Mouse (Mus musculus) CH12.LX (cell line): ENCODE measurements around the gene Tmem206.

Source experiments
- CTCF ChIP-seq, 2 experiments: IDR thresholded peaks in 1 of 2; conservative IDR thresholded peaks in 1 of 2; 2 replicates each; pipeline ENCODE4 v1.5.1; 2011 to 2012; ENCODE audit warnings: low read depth in 2 of 2, low read length in 2 of 2, improper control_type of control experiment in 1 of 2, inconsistent platforms in 1 of 2, mild to moderate bottlenecking in 1 of 2, moderate library complexity in 1 of 2
- EP300 ChIP-seq: IDR thresholded peaks from 2 replicates; pipeline ENCODE4 v1.6.1; 2011; ENCODE audit warnings: low read length, improper control_type of control experiment
- KAT2A ChIP-seq: IDR thresholded peaks from 2 replicates; pipeline ENCODE4 v1.6.1; 2012; ENCODE audit warnings: low read length, improper control_type of control experiment, inconsistent platforms; ENCODE audit not compliant: insufficient replicate concordance
- MYC ChIP-seq: IDR thresholded peaks from 2 replicates; pipeline ENCODE4 v1.6.1; 2011; ENCODE audit warnings: low read depth, mild to moderate bottlenecking, improper control_type of control experiment, low read length
- POLR2A ChIP-seq: IDR thresholded peaks from 2 replicates; pipeline ENCODE4 v1.6.1; 2011; ENCODE audit warnings: low read depth, mild to moderate bottlenecking, improper control_type of control experiment, low read length

DNA sequence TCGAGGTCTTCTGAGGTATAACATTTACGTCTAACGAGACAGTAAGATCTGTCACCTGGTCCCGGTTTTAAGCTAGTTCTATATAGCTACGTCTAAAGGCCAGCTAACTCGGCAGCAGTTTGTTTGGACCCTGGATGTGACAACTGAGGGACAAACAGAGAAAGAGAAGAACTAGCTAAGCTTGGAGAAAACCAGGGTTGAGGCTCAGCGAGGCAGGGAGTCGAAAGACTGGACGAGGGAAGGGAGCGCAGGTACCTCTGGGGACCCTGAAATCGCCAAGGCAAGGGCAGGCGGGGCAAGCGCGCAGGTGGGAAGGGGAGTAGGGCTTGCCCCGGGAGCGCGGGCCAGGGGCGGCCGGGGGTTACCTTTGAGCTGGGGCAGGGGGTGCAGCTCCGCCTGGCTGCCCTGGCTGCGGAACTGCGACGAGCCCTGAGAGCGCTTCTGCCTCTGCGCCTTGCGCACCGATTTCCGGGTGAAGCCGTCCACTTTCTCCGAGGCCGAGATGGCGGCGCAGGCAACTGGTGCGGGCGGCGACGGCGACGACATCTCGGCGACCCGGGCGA is 70.2 kb downstream of the Tmem206 start:
- TF ChIP-seq EP300, result no peak
- no peak for TF ChIP-seq MYC
- TF ChIP-seq CTCF (conservative IDR thresholded peaks at IDR 0.05 in 1 of 2, IDR thresholded peaks at IDR 0.05 in 1 of 2; ENCODE audit: low read depth in 2 of 2, low read length in 2 of 2), result no peak
- no peak for TF ChIP-seq POLR2A
- no peak for TF ChIP-seq KAT2A
